Mouse (Mus musculus) T-cell, adult 2 months (primary cell): Measurements from ENCODE around the gene Ceacam18.
"Not testable (repeated sequence)": the region's sequence is repeated elsewhere in the genome, so short reads cannot be mapped to it uniquely, and the experiment has no call there.

ENCODE experiments used
- DNase-seq: peaks from one replicate; pipeline ENCODE4 v3.0.0; 2022; ENCODE audit warnings: low spot score

Ceacam18 gene

GRCm38 (mm10) chr7:43668582-43668981, 34.1 kb downstream of the Ceacam18 start:
- peak; percentile 25 for DNase-seq

DNA sequence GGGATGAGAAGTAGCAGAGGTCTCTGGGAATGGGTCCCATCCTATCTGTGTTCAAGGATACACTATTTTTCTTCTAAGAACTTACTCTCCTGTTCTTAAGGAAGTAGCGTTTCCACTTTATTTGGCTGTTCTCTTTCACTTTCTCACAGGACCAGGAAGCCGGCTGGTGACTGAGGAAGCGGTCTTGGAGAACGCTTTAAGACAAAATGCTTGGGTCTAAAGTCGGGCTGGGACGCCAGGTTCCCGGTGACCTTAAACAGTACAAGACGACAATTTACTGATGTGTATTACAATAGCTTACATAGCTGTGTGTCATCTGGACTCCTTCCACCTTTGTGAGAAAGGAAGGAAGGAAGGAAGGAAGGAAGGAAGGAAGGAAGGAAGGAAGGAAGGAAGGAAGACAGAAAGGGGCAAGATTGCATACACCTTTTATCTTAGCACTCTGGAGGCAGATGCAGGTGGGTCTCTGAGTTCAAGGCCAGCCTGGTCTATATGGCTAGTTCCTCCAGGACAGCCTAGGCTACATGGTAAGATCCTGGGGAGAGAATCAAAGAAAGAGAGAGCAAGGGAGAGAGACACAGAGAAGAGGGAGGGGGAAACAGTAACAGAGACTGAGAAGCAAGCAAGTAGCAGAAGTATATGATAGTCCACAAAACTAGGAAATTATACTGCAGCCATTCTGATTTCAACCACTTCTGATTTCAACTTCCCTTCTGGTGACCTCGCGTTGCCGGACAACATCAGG, 36.7 kb downstream of the Ceacam18 start:
- no peak for DNase-seq

GRCm38 (mm10) chr7:43671809-43672580, 37.5 kb downstream of the Ceacam18 start, which contains the start of gene Ctu1:
Ctu1 (plus strand) TSS chr7:43672016.
- peak; percentile 86 for DNase-seq

- DNase-seq: no peak
Measured at GRCm38 (mm10) chr7:43672581-43673260, 38.2 kb downstream of the Ceacam18 start.

GRCm38 (mm10) chr7:43675091-43675490, 40.6 kb downstream of the Ceacam18 start:
- no peak for DNase-seq

- DNase-seq: peak; percentile 8
Measured at GRCm38 (mm10) chr7:43678517-43678916, 44.0 kb downstream of the Ceacam18 start.

DNA sequence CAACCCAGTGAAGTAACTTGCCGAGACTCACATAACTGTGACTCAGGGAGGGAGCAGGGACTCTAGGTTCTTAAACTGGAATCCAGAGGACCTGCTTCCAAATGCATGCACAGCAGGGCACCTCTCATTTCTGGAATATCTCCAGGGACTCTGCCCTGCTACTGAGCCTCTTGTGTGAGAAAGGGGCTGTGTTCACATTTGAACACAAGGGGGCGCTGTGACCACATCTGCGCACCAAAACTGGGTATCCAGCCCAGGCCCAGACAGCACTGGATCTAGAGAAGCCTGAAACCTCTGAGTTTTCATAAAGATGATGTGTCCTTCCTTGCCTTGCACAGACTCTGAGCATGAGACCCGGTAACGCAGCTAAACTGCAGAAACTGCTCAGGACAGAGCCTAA, 46.5 kb downstream of the Ceacam18 start:
- peak; percentile 50 for DNase-seq

DNA sequence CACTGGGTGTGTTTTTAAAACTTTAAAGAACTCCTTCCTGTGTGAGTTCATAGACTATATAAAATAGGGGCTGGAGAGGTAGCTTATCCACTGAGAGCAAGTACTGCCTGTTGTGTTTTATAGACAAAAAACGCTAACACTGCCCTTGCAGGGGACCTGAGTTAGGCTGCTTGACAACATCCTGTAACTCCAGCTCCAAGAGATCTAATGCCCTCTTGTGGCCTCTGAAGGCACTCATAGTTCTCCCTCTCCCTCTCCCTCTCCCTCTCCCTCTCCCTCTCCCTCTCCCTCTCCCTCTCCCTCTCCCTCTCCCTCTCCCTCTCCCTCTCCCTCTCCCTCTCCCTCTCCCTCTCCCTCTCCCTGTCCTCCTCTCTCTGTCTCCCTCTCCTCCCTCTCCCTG, 48.0 kb downstream of the Ceacam18 start:
- not testable (repeated sequence) for DNase-seq

- no peak for DNase-seq
Measured at GRCm38 (mm10) chr7:43685088-43685487, 50.6 kb downstream of the Ceacam18 start.

GRCm38 (mm10) chr7:43690118-43690517, 55.6 kb downstream of the Ceacam18 start, which contains the start of gene Klk14:
Klk14 (plus strand) TSS chr7:43690418.
- no peak for DNase-seq
